Mouse (Mus musculus) olfactory bulb, adult 2 months (tissue): Measurements from ENCODE around the gene Sec24b.

ENCODE experiments used
- CTCF ChIP-seq: fragments of 200-500 bp; IDR thresholded peaks from 2 replicates; pipeline ENCODE4 v1.5.1; 2012; ENCODE audit warnings: low read depth, mild to moderate bottlenecking, low read length, moderate library complexity; ENCODE audit not compliant: insufficient read depth
- POLR2A ChIP-seq: fragments of 200-500 bp; IDR thresholded peaks from 2 replicates; pipeline ENCODE4 v1.6.1; 2012; ENCODE audit warnings: mild to moderate bottlenecking, low read depth, low read length, moderate library complexity; ENCODE audit not compliant: insufficient read depth

DNA sequence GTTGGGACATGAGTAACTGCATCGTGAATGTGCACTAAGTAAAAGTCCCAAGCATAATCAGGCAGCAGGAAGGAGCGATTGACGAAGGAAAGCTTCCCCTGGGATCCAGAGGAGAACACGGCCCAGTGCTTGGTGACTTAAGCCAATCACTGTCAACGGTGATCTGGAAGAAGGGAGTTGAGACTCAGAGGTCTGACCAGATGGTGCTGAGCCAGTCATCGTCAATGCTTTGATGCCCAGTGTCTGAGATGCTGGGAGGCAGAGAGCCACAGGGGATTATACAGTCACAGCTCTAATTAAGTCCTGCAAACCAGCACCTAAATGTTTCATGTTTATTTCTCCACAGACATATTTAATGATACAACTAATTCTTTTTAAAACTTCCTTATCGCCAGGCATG lies 122.3 kb downstream of the Sec24b start:
- no peak for TF ChIP-seq POLR2A
- no peak for TF ChIP-seq CTCF
